Mouse (Mus musculus) MEL (cell line): ENCODE measurements around the gene Rps11. TPM values are rescaled to one million over a fixed set of nuclear protein-coding genes. Genes with fewer than 3 reads are reported as not detected.

Experiments used
- DNase-seq: peaks from one replicate; pipeline ENCODE4 v3.0.0; 2011; ENCODE audit warnings: low read depth, low spot score
- H3K27ac ChIP-seq: 2 replicates; pipeline ENCODE4 v1.5.1; 2012; ENCODE audit warnings: low read depth, mild to moderate bottlenecking, control low read depth, low read length, moderate library complexity; ENCODE audit not compliant: control insufficient read depth
- H3K27me3 ChIP-seq, 2 experiments: fragments of 150-350 bp in 1 of 2; sonication (generic) in 1 of 2; 2 replicates each; pipeline ENCODE4 v1.6.1; 2012; ENCODE audit warnings: low read length in 2 of 2, mild to moderate bottlenecking in 2 of 2, improper control_type of control experiment in 1 of 2, moderate library complexity in 1 of 2; ENCODE audit not compliant: insufficient read depth in 2 of 2, control insufficient read depth in 1 of 2
- H3K36me3 ChIP-seq, 2 experiments: 2 replicates each; pipeline ENCODE4 v1.6.1; 2012 to 2014; ENCODE audit warnings: low read length in 2 of 2, improper control_type of control experiment in 1 of 2, inconsistent platforms in 1 of 2, mild to moderate bottlenecking in 1 of 2; ENCODE audit not compliant: insufficient read depth in 2 of 2, control insufficient read depth in 1 of 2
- H3K4me1 ChIP-seq, 2 experiments: fragments of 150-350 bp in 1 of 2; sonication (generic) in 1 of 2; 2 replicates each; pipeline ENCODE4 v1.6.1; 2012; ENCODE audit warnings: low read length in 2 of 2, improper control_type of control experiment in 1 of 2, mild to moderate bottlenecking in 1 of 2; ENCODE audit not compliant: insufficient read depth in 2 of 2, control insufficient read depth in 1 of 2
- H3K4me3 ChIP-seq, 2 experiments: fragments of 150-350 bp in 1 of 2; sonication (generic) in 1 of 2; 2 replicates each; pipeline ENCODE4 v1.5.1; 2012; ENCODE audit warnings: low read depth in 2 of 2, low read length in 2 of 2, mild to moderate bottlenecking in 2 of 2, moderate library complexity in 2 of 2, control low read depth in 1 of 2, improper control_type of control experiment in 1 of 2; ENCODE audit not compliant: control insufficient read depth in 1 of 2, insufficient read depth in 1 of 2
- H3K79me2 ChIP-seq: 2 replicates; pipeline ENCODE4 v1.6.1; 2012; ENCODE audit warnings: mild to moderate bottlenecking, low read length, moderate library complexity; ENCODE audit not compliant: control insufficient read depth, poor library complexity, insufficient read depth
- H3K9ac ChIP-seq: 2 replicates; pipeline ENCODE4 v1.6.1; 2012; ENCODE audit warnings: low read depth, mild to moderate bottlenecking, control low read depth, low read length, moderate library complexity; ENCODE audit not compliant: control insufficient read depth, poor library complexity, severe bottlenecking
- H3K9me3 ChIP-seq: fragments of 150-350 bp; sonication (generic); replicated peaks from 2 replicates; pipeline ENCODE4 v1.6.1; 2012; ENCODE audit warnings: mild to moderate bottlenecking, low read length, improper control_type of control experiment, moderate library complexity; ENCODE audit not compliant: insufficient read depth
- CTCF ChIP-seq, 3 experiments: IDR thresholded peaks in 2 of 3; conservative IDR thresholded peaks in 1 of 3; 2 replicates each; pipeline ENCODE4 v1.5.1; 2011 to 2012; ENCODE audit warnings: low read length in 3 of 3, low read depth in 2 of 3, mild to moderate bottlenecking in 2 of 3, improper control_type of control experiment in 1 of 3, inconsistent platforms in 1 of 3, mixed read lengths in 1 of 3, moderate library complexity in 1 of 3; ENCODE audit not compliant: control insufficient read depth in 1 of 3, insufficient read depth in 1 of 3, poor library complexity in 1 of 3, severe bottlenecking in 1 of 3
- E2F4 ChIP-seq: IDR thresholded peaks from 2 replicates; pipeline ENCODE4 v1.6.1; 2011; ENCODE audit warnings: low read depth, low read length, improper control_type of control experiment, borderline replicate concordance
- ELF1 ChIP-seq: IDR thresholded peaks from 2 replicates; pipeline ENCODE4 v1.6.1; 2014; ENCODE audit warnings: low read depth, mild to moderate bottlenecking, inconsistent platforms, low read length, improper control_type of control experiment, moderate library complexity
- GABPA ChIP-seq: IDR thresholded peaks from 2 replicates; pipeline ENCODE4 v1.6.1; 2012; ENCODE audit warnings: low read depth, mild to moderate bottlenecking, inconsistent platforms, low read length, improper control_type of control experiment, moderate library complexity
- GATA1 ChIP-seq: IDR thresholded peaks from 2 replicates; pipeline ENCODE4 v1.6.1; 2011; ENCODE audit warnings: low read depth, low read length, improper control_type of control experiment
- HCFC1 ChIP-seq: IDR thresholded peaks from 2 replicates; pipeline ENCODE4 v1.6.1; 2012; ENCODE audit warnings: low read depth, mild to moderate bottlenecking, inconsistent platforms, low read length, improper control_type of control experiment, moderate library complexity
- KAT2A ChIP-seq: conservative IDR thresholded peaks from 2 replicates; pipeline ENCODE4 v1.6.1; 2012; ENCODE audit warnings: low read depth, low read length, improper control_type of control experiment, inconsistent platforms
- MAFK ChIP-seq: IDR thresholded peaks from 2 replicates; pipeline ENCODE4 v1.6.1; 2011; ENCODE audit warnings: low read depth, mild to moderate bottlenecking, low read length, improper control_type of control experiment, borderline replicate concordance
- MAX ChIP-seq: IDR thresholded peaks from 2 replicates; pipeline ENCODE4 v1.6.1; 2011; ENCODE audit warnings: low read length, improper control_type of control experiment
- MAZ ChIP-seq: IDR thresholded peaks from 2 replicates; pipeline ENCODE4 v1.6.1; 2012; ENCODE audit warnings: low read depth, mild to moderate bottlenecking, inconsistent platforms, low read length, improper control_type of control experiment
- MEF2A ChIP-seq: IDR thresholded peaks from 2 replicates; pipeline ENCODE4 v1.6.1; 2014; ENCODE audit warnings: low read depth, mild to moderate bottlenecking, inconsistent platforms, low read length, improper control_type of control experiment; ENCODE audit not compliant: poor library complexity, insufficient replicate concordance, severe bottlenecking; ENCODE audit errors: extremely low read depth
- MYB ChIP-seq: IDR thresholded peaks from 2 replicates; pipeline ENCODE4 v1.6.1; 2011; ENCODE audit warnings: mild to moderate bottlenecking, low read depth, low read length, improper control_type of control experiment
- MYC ChIP-seq: IDR thresholded peaks from 2 replicates; pipeline ENCODE4 v1.6.1; 2011; ENCODE audit warnings: low read depth, mild to moderate bottlenecking, low read length, improper control_type of control experiment, moderate library complexity
- NRF1 ChIP-seq: IDR thresholded peaks from 2 replicates; pipeline ENCODE4 v1.6.1; 2014; ENCODE audit warnings: low read depth, mild to moderate bottlenecking, inconsistent platforms, low read length, improper control_type of control experiment, moderate library complexity; ENCODE audit not compliant: poor library complexity, insufficient read depth, severe bottlenecking
- POLR2AphosphoS2 ChIP-seq: IDR thresholded peaks from 2 replicates; pipeline ENCODE4 v1.6.1; 2011; ENCODE audit warnings: low read length, improper control_type of control experiment
- POLR2AphosphoS5 ChIP-seq: IDR thresholded peaks from 2 replicates; pipeline ENCODE4 v1.6.1; 2012; ENCODE audit warnings: low read depth, borderline replicate concordance, mild to moderate bottlenecking, inconsistent platforms, low read length, moderate library complexity, mixed read lengths
- RCOR1 ChIP-seq: IDR thresholded peaks from 2 replicates; pipeline ENCODE4 v1.6.1; 2012; ENCODE audit warnings: low read depth, mild to moderate bottlenecking, inconsistent platforms, low read length, improper control_type of control experiment
- SMC3 ChIP-seq: IDR thresholded peaks from 2 replicates; pipeline ENCODE4 v1.6.1; 2011; ENCODE audit warnings: low read depth, low read length, improper control_type of control experiment
- TBP ChIP-seq: IDR thresholded peaks from 2 replicates; pipeline ENCODE4 v1.8.0; 2011; ENCODE audit warnings: low read depth, low read length, improper control_type of control experiment
- UBTF ChIP-seq: IDR thresholded peaks from 2 replicates; pipeline ENCODE4 v1.6.1; 2012; ENCODE audit warnings: low read depth, mild to moderate bottlenecking, inconsistent platforms, low read length, improper control_type of control experiment, moderate library complexity, borderline replicate concordance; ENCODE audit not compliant: insufficient read depth
- ZC3H11A ChIP-seq: IDR thresholded peaks from 2 replicates; pipeline ENCODE4 v1.6.1; 2012; ENCODE audit warnings: low read depth, mild to moderate bottlenecking, inconsistent platforms, low read length, improper control_type of control experiment
- ZKSCAN1 ChIP-seq: IDR thresholded peaks from 2 replicates; pipeline ENCODE4 v1.6.1; 2012; ENCODE audit warnings: low read depth, mild to moderate bottlenecking, inconsistent platforms, low read length, improper control_type of control experiment, moderate library complexity
- ZNF384 ChIP-seq: IDR thresholded peaks from 2 replicates; pipeline ENCODE4 v1.6.1; 2012; ENCODE audit warnings: low read depth, mild to moderate bottlenecking, inconsistent platforms, low read length, improper control_type of control experiment
- polyA plus RNA-seq, 2 experiments: library from polyadenylated mRNA; stranded (reverse) in 1 of 2; unstranded in 1 of 2; fragments of >175 nt in 1 of 2; fragments of >200 nt in 1 of 2; gene quantifications; 2 replicates each; pipeline versions ENCODE4 v1.2.1 to v1.2.4; 2012; ENCODE audit warnings: low replicate concordance in 2 of 2, low read depth in 1 of 2; ENCODE audit not compliant: insufficient read length in 2 of 2, insufficient read depth in 1 of 2, missing spikeins in 1 of 2
- total RNA-seq: library from RNA; depleted of rRNA; stranded (reverse); fragments of 300-350 nt; gene quantifications from 2 replicates; pipeline ENCODE4 v1.2.3, GENCODE M21; 2012

The Rps11 gene
- total and polyA plus RNA-seq, 3 experiments: 2,708 to 5,434 (median 3,189) TPM

GRCm38 (mm10) chr7:45169495-45169894 is 45.3 kb upstream of the Rps11 start:
- DNase-seq: no peak
- Histone ChIP-seq H3K27me3 (peaks cover 4% of the 10 kb centered on the region in 2 experiments), H3K27ac (no peak overlapping the region), H3K79me2 (no peaks in the 10 kb centered on the region), H3K36me3 (no peaks in the 10 kb centered on the region), H3K4me1 (no peaks in the 10 kb centered on the region), H3K9ac (no peak overlapping the region), H3K9me3 (no peaks in the 10 kb centered on the region), H3K4me3 (no peak overlapping the region)
- no peak for TF ChIP-seq RCOR1
- no peak for TF ChIP-seq MAZ
- no peak for TF ChIP-seq E2F4
- no peak for TF ChIP-seq ZNF384
- TF ChIP-seq MAX: no peak
- TF ChIP-seq MYB: no peak
- no peak for TF ChIP-seq POLR2AphosphoS5

GRCm38 (mm10) chr7:45168656-45169055 is 44.4 kb upstream of the Rps11 start:
- DNase-seq: no peak
- Histone ChIP-seq H3K4me1 (no peaks in the 10 kb centered on the region), H3K27me3 (peaks cover 4 to 9% of the 10 kb centered on the region in 2 experiments), H3K9ac (no peak overlapping the region), H3K36me3 (no peaks in the 10 kb centered on the region), H3K27ac (no peak overlapping the region), H3K4me3 (no peak overlapping the region), H3K9me3 (no peaks in the 10 kb centered on the region), H3K79me2 (no peaks in the 10 kb centered on the region)
- TF ChIP-seq MAZ (no peak), MAFK (no peak), E2F4 (no peak), KAT2A (no peak), SMC3 (no peak), ZKSCAN1 (no peak), CTCF (IDR thresholded peaks at IDR 0.05 in 2 of 3, conservative IDR thresholded peaks at IDR 0.05 in 1 of 3; ENCODE audit: control insufficient read depth in 1 of 3, insufficient read depth in 1 of 3, low read depth in 2 of 3, low read length in 3 of 3, poor library complexity in 1 of 3, severe bottlenecking in 1 of 3) (no peak), POLR2AphosphoS5 (no peak), MEF2A (no peak)

GRCm38 (mm10) chr7:45167761-45168445 is 43.7 kb upstream of the Rps11 start:
- DNase-seq: no peak
- Histone ChIP-seq H3K9me3 (no peaks in the 10 kb centered on the region), H3K9ac (no peak overlapping the region), H3K4me1 (no peaks in the 10 kb centered on the region), H3K4me3 (no peak overlapping the region), H3K79me2 (no peaks in the 10 kb centered on the region), H3K36me3 (no peaks in the 10 kb centered on the region), H3K27ac (no peak overlapping the region), H3K27me3 (peaks cover 4 to 9% of the 10 kb centered on the region in 2 experiments)
- TF ChIP-seq CTCF (IDR thresholded peaks at IDR 0.05 in 2 of 3, conservative IDR thresholded peaks at IDR 0.05 in 1 of 3; ENCODE audit: control insufficient read depth in 1 of 3, insufficient read depth in 1 of 3, low read depth in 2 of 3, low read length in 3 of 3, poor library complexity in 1 of 3, severe bottlenecking in 1 of 3) (no peak), ELF1 (no peak), GATA1 (no peak), TBP (no peak), POLR2AphosphoS5 (no peak), GABPA (no peak), MAFK (no peak), MYC (no peak), ZC3H11A (no peak), E2F4 (no peak), MEF2A (no peak), HCFC1 (no peak), POLR2AphosphoS2 (no peak), SMC3 (no peak), UBTF (no peak), NRF1 (no peak)
